Mouse (Mus musculus) thymus, postnatal 10 days (tissue): ENCODE results near the gene Vmn1r179.
"Not testable (repeated sequence)": the region's sequence is repeated elsewhere in the genome, so short reads cannot be mapped to it uniquely, and the experiment has no call there.

Source experiments
- DNase-seq, 2 experiments: peaks; one replicate each; pipeline ENCODE4 v3.0.0; 2021; ENCODE audit warnings: low spot score in 2 of 2

Gene Vmn1r179

DNA sequence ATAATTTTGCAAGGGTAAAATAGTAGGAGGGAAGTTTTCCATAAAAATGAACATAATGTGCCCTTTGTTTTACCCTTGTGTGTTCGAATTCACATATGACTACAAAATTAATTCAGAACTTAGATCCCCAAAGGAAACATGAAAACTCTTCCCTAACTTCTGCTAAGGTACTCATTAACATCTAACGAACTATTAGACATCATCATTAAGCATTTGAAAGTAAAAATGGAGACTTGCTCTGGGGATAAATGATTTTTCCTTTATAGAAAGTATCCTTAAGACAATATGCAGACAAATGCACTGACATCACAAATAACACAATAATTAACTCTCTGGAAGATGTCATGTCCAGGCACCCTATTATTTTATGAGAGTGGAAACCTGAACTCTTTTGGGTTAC is at the start of gene Vmn1r179:
Gene Vmn1r179, plus strand, starts transcription at position 301 of the 400 bp plus-strand sequence.
- DNase-seq = no peak

DNA sequence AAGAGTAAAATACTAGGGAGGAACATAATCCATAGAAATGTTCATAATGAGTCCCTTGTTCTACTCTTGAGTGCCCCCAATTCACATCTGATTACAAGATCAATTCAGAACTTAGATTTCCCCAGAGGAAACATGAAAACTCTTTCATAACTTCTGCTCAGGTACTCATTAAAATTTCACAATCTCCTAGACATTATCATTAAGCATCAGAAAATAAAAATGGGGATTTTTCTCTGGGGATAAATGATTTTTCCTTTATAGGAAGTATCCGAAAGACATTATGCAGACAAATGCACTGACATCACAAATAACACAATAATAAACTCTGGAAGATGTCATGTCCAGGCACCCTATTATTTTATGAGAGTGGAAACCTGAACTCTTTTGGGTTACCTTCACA is 35.1 kb upstream of the Vmn1r179 start, which contains the start of gene Vmn1r178:
Gene Vmn1r178, plus strand, starts transcription at position 301 of the 400 bp plus-strand sequence.
- DNase-seq = no peak

- no peak for DNase-seq
Measured at GRCm38 (mm10) chr7:23950332-23950731, 23.6 kb downstream of the Vmn1r179 start, which contains the start of gene Vmn1r180. TSS of gene Vmn1r180 (plus strand) at chr7:23950632.

- not testable (repeated sequence) for DNase-seq
Measured at GRCm38 (mm10) chr7:23968044-23968443, 41.3 kb downstream of the Vmn1r179 start.

- DNase-seq = not testable (repeated sequence)
Measured at GRCm38 (mm10) chr7:23974315-23974714, 47.5 kb downstream of the Vmn1r179 start, which contains the start of gene Vmn1r181. TSS of gene Vmn1r181 (plus strand) at chr7:23974615.
